Mouse (Mus musculus): ENCODE results near the gene Tanc1.

The Tanc1 gene

GRCm38 (mm10) chr2:59889699-59890098 lies 277.9 kb downstream of the Tanc1 start:
- DNase-seq (ENCODE audit: low spot score), result no peak
